Mouse (Mus musculus) liver, embryonic 11.5 days (tissue): ENCODE results near the gene Mrps30. TPM values are rescaled to one million over a fixed set of nuclear protein-coding genes. Genes with fewer than 3 reads are reported as not detected.
"Not testable (repeated sequence)": the region's sequence is repeated elsewhere in the genome, so short reads cannot be mapped to it uniquely, and the experiment has no call there.

ENCODE experiments used
- ATAC-seq: fragments of 200-750 bp; cut with Nextera tagmentation; replicated peaks from 2 replicates; pipeline ENCODE4 v1.8.0; 2017; ENCODE audit warnings: moderate number of reproducible peaks, mild to moderate bottlenecking, moderate TSS enrichment, moderate library complexity; ENCODE audit not compliant: low FRiP score
- DNase-seq: peaks from one replicate; pipeline ENCODE4 v3.0.0-alpha.2; 2017; ENCODE audit warnings: low spot score
- H3K27ac ChIP-seq: fragments of 300-500 bp; sonication (generic); 2 replicates; pipeline ENCODE4 v1.5.1; 2014; ENCODE audit warnings: mild to moderate bottlenecking, low read depth, low read length, control low read depth
- H3K27me3 ChIP-seq: fragments of 300-500 bp; sonication (generic); replicated peaks from 2 replicates; pipeline ENCODE4 v1.6.1; 2014; ENCODE audit warnings: low read length, mixed read lengths; ENCODE audit not compliant: control insufficient read depth, insufficient read depth
- H3K36me3 ChIP-seq: fragments of 300-500 bp; sonication (generic); 2 replicates; pipeline ENCODE4 v1.6.1; 2014; ENCODE audit warnings: mild to moderate bottlenecking, low read length, moderate library complexity, mixed read lengths; ENCODE audit not compliant: control insufficient read depth, insufficient read depth
- H3K4me1 ChIP-seq: fragments of 300-500 bp; sonication (generic); replicated peaks from 2 replicates; pipeline ENCODE4 v1.6.1; 2014; ENCODE audit warnings: low read length, mixed read lengths; ENCODE audit not compliant: control insufficient read depth, insufficient read depth
- H3K4me2 ChIP-seq: fragments of 300-500 bp; sonication (generic); 2 replicates; pipeline ENCODE4 v1.6.1; 2014; ENCODE audit warnings: mild to moderate bottlenecking, control low read depth, moderate library complexity
- H3K4me3 ChIP-seq: fragments of 300-500 bp; sonication (generic); 2 replicates; pipeline ENCODE4 v1.5.1; 2014; ENCODE audit warnings: low read depth, low read length, control low read depth
- H3K9ac ChIP-seq: fragments of 300-500 bp; sonication (generic); 2 replicates; pipeline ENCODE4 v1.6.1; 2014; ENCODE audit warnings: low read depth, low read length, control low read depth
- H3K9me3 ChIP-seq: fragments of 300-500 bp; sonication (generic); 2 replicates; pipeline ENCODE4 v1.6.1; 2016; ENCODE audit warnings: low read length, inconsistent platforms, mixed read lengths; ENCODE audit not compliant: control insufficient read depth
- WGBS: fragments of 180-500 bp; shearing (Covaris S2); extraction: QIAGEN DNeasy Blood & Tissue Kit; methylation state at CpG from one replicate; pipeline ENCODE4 v1.1.7; 2014; 5-methylcytosine and 5-hydroxymethylcytosine counted together
- polyA plus RNA-seq: library from polyadenylated mRNA; unstranded; fragments of >200 nt; fragmentation: Nextera tagmentation; extraction: Ambion mirVana; gene quantifications from 2 replicates; pipeline ENCODE4 v1.2.1, GENCODE M21; 2014

Mrps30 gene
- polyA plus RNA-seq, 1 experiment from 2014 or later: 47.8 TPM

- H3K4me1 ChIP-seq, H3K36me3 ChIP-seq, H3K27me3 ChIP-seq, H3K27ac ChIP-seq, DNase-seq, H3K9me3 ChIP-seq: not testable (repeated sequence)
- 8% methylated on average over 10 of the region's 10 CpGs for WGBS
- H3K4me2 ChIP-seq: peak overlapping the region; percentile 52
- peak overlapping the region; percentile 65 for H3K4me3 ChIP-seq
- ATAC-seq: peak; percentile 46
- H3K9ac ChIP-seq: 0 out of 2 replicates have a peak overlapping the region, but pooled peaks have one; percentile 34
Observed at GRCm38 (mm10) chr13:118387448-118387801, 373 bp upstream of the Mrps30 start.

- ATAC-seq: no peak
- 79% methylated on average over 10 of the region's 10 CpGs for WGBS
- Histone ChIP-seq H3K9ac (no peak overlapping the region), H3K4me1 (no peaks in the 10 kb centered on the region), H3K27me3 (no peaks in the 10 kb centered on the region), H3K4me3 (no peak overlapping the region), H3K27ac (no peak overlapping the region), H3K9me3 (no peaks in the 10 kb centered on the region), H3K36me3 (peaks cover 12% of the 10 kb centered on the region), H3K4me2 (no peak overlapping the region)
- DNase-seq: no peak
Observed at GRCm38 (mm10) chr13:118380381-118380780, 6.7 kb downstream of the Mrps30 start.

- DNase-seq (no peak), ATAC-seq (no peak)
- H3K27me3 ChIP-seq: no peaks in the 10 kb centered on the region
- no peaks in the 10 kb centered on the region for H3K4me1 ChIP-seq
- H3K4me2 ChIP-seq: no peak overlapping the region
- H3K27ac ChIP-seq: no peak overlapping the region
- peaks cover 10% of the 10 kb centered on the region for H3K36me3 ChIP-seq
- H3K9me3 ChIP-seq: no peaks in the 10 kb centered on the region
- no peak overlapping the region for H3K9ac ChIP-seq
- no peak overlapping the region for H3K4me3 ChIP-seq
- WGBS: 81% methylated on average over 1 of the region's 1 CpGs
Observed at GRCm38 (mm10) chr13:118379155-118379554, 7.9 kb downstream of the Mrps30 start.

- no peak for DNase-seq
- Histone ChIP-seq H3K4me1 (no peaks in the 10 kb centered on the region), H3K9ac (no peak overlapping the region), H3K27me3 (no peaks in the 10 kb centered on the region), H3K9me3 (no peaks in the 10 kb centered on the region), H3K27ac (no peak overlapping the region), H3K36me3 (no peaks in the 10 kb centered on the region; the same call in 1 of the 2 replicates), H3K4me2 (no peak overlapping the region), H3K4me3 (no peak overlapping the region)
- no peak for ATAC-seq
- WGBS: 71% methylated on average over 4 of the region's 4 CpGs
Observed at GRCm38 (mm10) chr13:118372871-118373270, 14.2 kb downstream of the Mrps30 start.

GRCm38 (mm10) chr13:118365774-118366173 lies 21.3 kb downstream of the Mrps30 start:
- DNase-seq: no peak
- 46% methylated on average over 1 of the region's 1 CpGs for WGBS
- no peaks in the 10 kb centered on the region for H3K4me1 ChIP-seq
- H3K4me2 ChIP-seq: no peak overlapping the region
- no peaks in the 10 kb centered on the region for H3K36me3 ChIP-seq
- H3K9me3 ChIP-seq: no peaks in the 10 kb centered on the region
- H3K27me3 ChIP-seq: no peaks in the 10 kb centered on the region
- ATAC-seq: no peak
- H3K27ac ChIP-seq: no peak overlapping the region
- no peak overlapping the region for H3K9ac ChIP-seq
- H3K4me3 ChIP-seq: no peak overlapping the region

- no peak overlapping the region for H3K4me2 ChIP-seq
- no peaks in the 10 kb centered on the region for H3K9me3 ChIP-seq
- H3K27ac ChIP-seq: no peak overlapping the region
- H3K4me1 ChIP-seq: no peaks in the 10 kb centered on the region
- 83% methylated on average over 6 of the region's 6 CpGs for WGBS
- no peaks in the 10 kb centered on the region for H3K27me3 ChIP-seq
- no peaks in the 10 kb centered on the region for H3K36me3 ChIP-seq
- DNase-seq: no peak
- ATAC-seq: no peak
- H3K4me3 ChIP-seq: no peak overlapping the region
- no peak overlapping the region for H3K9ac ChIP-seq
Observed at GRCm38 (mm10) chr13:118363342-118363741, 23.7 kb downstream of the Mrps30 start.

- 0 out of 2 replicates have a peak, but pooled peaks have one; percentile 31 for ATAC-seq
- Histone ChIP-seq H3K27me3 (no peaks in the 10 kb centered on the region), H3K9me3 (no peaks in the 10 kb centered on the region), H3K27ac (no peak overlapping the region), H3K4me1 (no peaks in the 10 kb centered on the region), H3K9ac (no peak overlapping the region), H3K4me3 (no peak overlapping the region), H3K36me3 (no peaks in the 10 kb centered on the region), H3K4me2 (no peak overlapping the region)
- 90% methylated on average over 10 of the region's 10 CpGs for WGBS
- DNase-seq: no peak
Observed at GRCm38 (mm10) chr13:118350870-118351269, 36.2 kb downstream of the Mrps30 start.

- no peak overlapping the region for H3K4me3 ChIP-seq
Observed at GRCm38 (mm10) chr13:118350257-118350656, 36.8 kb downstream of the Mrps30 start.

More at GRCm38 (mm10) chr13:118350257-118350656, 36.8 kb downstream of the Mrps30 start:
- 24% methylated on average over 10 of the region's 10 CpGs for WGBS
- Histone ChIP-seq H3K27me3 (no peaks in the 10 kb centered on the region), H3K4me2 (no peak overlapping the region), H3K27ac (no peak overlapping the region), H3K9ac (no peak overlapping the region), H3K36me3 (no peaks in the 10 kb centered on the region), H3K4me1 (no peaks in the 10 kb centered on the region), H3K9me3 (no peaks in the 10 kb centered on the region)
- DNase-seq (no peak), ATAC-seq (no peak)
